Mouse (Mus musculus): ENCODE results near the gene Klra9. TPM values are rescaled to one million over a fixed set of nuclear protein-coding genes. Genes with fewer than 3 reads are reported as not detected.

Gene Klra9
- polyA plus RNA-seq (2012; ENCODE audit: low replicate concordance) = not detected in 2 replicates

DNA sequence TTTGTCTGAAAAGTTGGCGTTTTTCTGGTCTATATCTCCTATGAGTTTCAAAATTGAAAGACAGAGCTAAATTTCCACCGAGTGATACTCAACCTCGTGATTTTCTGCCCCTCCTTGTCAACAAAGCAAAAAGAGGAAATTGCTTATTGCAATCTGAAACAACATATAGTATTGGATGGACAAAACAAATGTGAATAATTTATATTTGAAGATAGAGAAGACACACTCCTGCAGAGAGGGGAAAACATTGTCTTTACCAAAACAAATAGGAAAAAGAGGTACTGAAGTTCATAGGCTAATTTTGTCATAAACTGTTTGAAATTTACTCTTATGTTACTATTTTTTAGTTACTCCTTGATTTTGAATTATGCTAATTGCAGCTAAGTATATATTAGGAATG lies at the start of gene Klra9:
TSS of gene Klra9 (minus strand) at position 101 of the 400 bp plus-strand sequence.

DNA sequence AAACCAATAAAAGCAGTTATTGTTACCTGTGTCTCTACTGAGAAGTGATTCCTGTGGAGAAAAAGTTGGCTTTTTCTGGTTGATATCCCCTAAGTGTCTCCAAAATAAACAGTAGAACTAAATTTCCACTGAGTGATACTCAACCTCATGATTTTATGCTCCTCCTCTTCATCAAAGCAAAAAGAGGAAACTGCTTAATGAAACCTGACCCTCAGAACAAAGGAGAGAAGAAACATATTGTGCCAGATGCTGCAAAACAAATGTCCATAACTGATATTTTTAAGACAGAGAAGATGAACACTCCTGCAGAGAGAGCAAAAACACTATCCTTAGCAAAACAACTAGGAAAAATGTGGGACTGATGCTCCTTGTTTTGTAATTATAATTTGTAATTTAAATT lies 40.3 kb upstream of the Klra9 start, which contains the start of gene Klra7:
TSS of gene Klra7 (minus strand) at position 101 of the 400 bp plus-strand sequence.

DNA sequence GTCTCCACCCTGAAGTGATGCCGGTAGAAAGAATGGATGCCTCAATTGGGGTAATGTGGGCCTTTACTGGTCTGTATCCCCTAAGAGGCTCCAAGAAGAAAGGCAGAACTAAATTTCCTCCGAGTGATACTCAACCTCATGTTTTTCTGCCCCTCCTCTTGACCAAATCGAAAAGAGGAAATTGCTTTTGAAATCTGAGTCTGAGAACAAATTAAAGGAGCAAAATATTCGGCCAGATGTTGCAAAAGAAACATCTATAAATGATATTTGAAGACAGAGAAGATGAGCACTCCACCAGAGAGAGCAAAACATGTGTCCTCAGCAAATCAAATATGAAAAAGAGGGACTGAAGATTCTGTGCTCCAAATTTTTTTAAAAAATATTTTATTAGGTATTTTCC lies 63.1 kb downstream of the Klra9 start, which contains the start of gene Klra8:
TSS of gene Klra8 (minus strand) at position 101 of the 400 bp plus-strand sequence.

Other genes starting within 250 kb of the Klra9 start
- gene Klra6, start 166.2 kb downstream of the Klra9 start, polyA plus RNA-seq (2012; ENCODE audit: low replicate concordance) = not detected in 2 replicates
- gene Klra4, start 125.8 kb downstream of the Klra9 start, polyA plus RNA-seq (2012; ENCODE audit: low replicate concordance) = not detected in 2 replicates
- not detected in 2 replicates for gene Klra8, start 63.2 kb downstream of the Klra9 start, polyA plus RNA-seq (2012; ENCODE audit: low replicate concordance)
- not detected in 2 replicates for gene Klra7, start 40.2 kb upstream of the Klra9 start, polyA plus RNA-seq (2012; ENCODE audit: low replicate concordance)
- gene Klra10, start 88.8 kb upstream of the Klra9 start, polyA plus RNA-seq (2012; ENCODE audit: low replicate concordance) = not detected in 2 replicates
- 0.43 TPM in 1 of 2 replicates, not detected in the other for gene Klra3, start 144.5 kb upstream of the Klra9 start, polyA plus RNA-seq (2012; ENCODE audit: low replicate concordance)
- gene Klra1, start 193.8 kb upstream of the Klra9 start, polyA plus RNA-seq (2012; ENCODE audit: low replicate concordance) = not detected in 2 replicates

All from leukemia stem cell, adult 10-12 weeks (primary cell).